Mouse (Mus musculus) heart, postnatal 0 days (tissue): Measurements from ENCODE around the gene Abca17. TPM values are rescaled to one million over a fixed set of nuclear protein-coding genes. Genes with fewer than 3 reads are reported as not detected.

Experiments used
- ATAC-seq: fragments of 200-750 bp; cut with Nextera tagmentation; 2 replicates; pipeline ENCODE4 v1.8.0; 2017; ENCODE audit warnings: low read depth, moderate number of reproducible peaks, moderate library complexity; ENCODE audit not compliant: insufficient read depth
- DNase-seq: peaks from one replicate; pipeline ENCODE4 v3.0.0-alpha.2; 2016; ENCODE audit warnings: low spot score
- H3K27ac ChIP-seq: fragments of 300-500 bp; sonication (generic); 2 replicates; pipeline ENCODE4 v1.5.1; 2014; ENCODE audit warnings: low read depth, mild to moderate bottlenecking
- H3K27me3 ChIP-seq: fragments of 300-500 bp; sonication (generic); 2 replicates; pipeline ENCODE4 v1.6.1; 2014; ENCODE audit warnings: low read length, mixed read lengths; ENCODE audit not compliant: control insufficient read depth, insufficient read depth
- H3K36me3 ChIP-seq: fragments of 300-500 bp; sonication (generic); replicated peaks from 2 replicates; pipeline ENCODE4 v1.6.1; 2014; ENCODE audit warnings: low read length, mixed read lengths; ENCODE audit not compliant: control insufficient read depth, insufficient read depth
- H3K4me1 ChIP-seq: fragments of 300-500 bp; sonication (generic); 2 replicates; pipeline ENCODE4 v1.6.1; 2014; ENCODE audit warnings: antibody characterized with exemption; ENCODE audit not compliant: control insufficient read depth, insufficient read depth
- H3K4me2 ChIP-seq: fragments of 300-500 bp; sonication (generic); 2 replicates; pipeline ENCODE4 v1.6.1; 2014; ENCODE audit warnings: low read depth, mild to moderate bottlenecking, low read length, moderate library complexity
- H3K4me3 ChIP-seq: fragments of 300-500 bp; sonication (generic); 2 replicates; pipeline ENCODE4 v1.5.1; 2014; ENCODE audit warnings: low read depth, low read length
- H3K9ac ChIP-seq: fragments of 300-500 bp; sonication (generic); replicated peaks from 2 replicates; pipeline ENCODE4 v1.6.1; 2014; ENCODE audit warnings: low read depth, low read length, mixed read lengths
- H3K9me3 ChIP-seq: fragments of 300-500 bp; sonication (generic); replicated peaks from 2 replicates; pipeline ENCODE4 v1.6.1; 2016; ENCODE audit warnings: low read length; ENCODE audit not compliant: control insufficient read depth
- CTCF ChIP-seq: IDR thresholded peaks from 2 replicates; pipeline ENCODE4 v1.5.1; 2016; ENCODE audit warnings: antibody characterized with exemption, control low read depth, low read depth
- EP300 ChIP-seq: IDR thresholded peaks from 2 replicates; pipeline ENCODE4 v1.6.1; 2016; ENCODE audit warnings: antibody characterized with exemption, low read depth
- WGBS: fragments of 180-500 bp; shearing (Covaris S2); extraction: QIAGEN DNeasy Blood & Tissue Kit; methylation state at CpG from one replicate; pipeline ENCODE4 v1.1.7; 2014; 5-methylcytosine and 5-hydroxymethylcytosine counted together
- polyA plus RNA-seq: library from polyadenylated mRNA; unstranded; fragments of >200 nt; fragmentation: Nextera tagmentation; extraction: Ambion mirVana; gene quantifications from 2 replicates; pipeline ENCODE4 v1.2.1, GENCODE M21; 2015
- total RNA-seq: library from RNA; depleted of rRNA; stranded (reverse); fragments of >200 nt; gene quantifications from 2 replicates; pipeline ENCODE4 v1.2.3, GENCODE M21; 2014; ENCODE audit warnings: low replicate concordance

The Abca17 gene
- total and polyA plus RNA-seq, 2 experiments from 2014 or later = not detected

DNA sequence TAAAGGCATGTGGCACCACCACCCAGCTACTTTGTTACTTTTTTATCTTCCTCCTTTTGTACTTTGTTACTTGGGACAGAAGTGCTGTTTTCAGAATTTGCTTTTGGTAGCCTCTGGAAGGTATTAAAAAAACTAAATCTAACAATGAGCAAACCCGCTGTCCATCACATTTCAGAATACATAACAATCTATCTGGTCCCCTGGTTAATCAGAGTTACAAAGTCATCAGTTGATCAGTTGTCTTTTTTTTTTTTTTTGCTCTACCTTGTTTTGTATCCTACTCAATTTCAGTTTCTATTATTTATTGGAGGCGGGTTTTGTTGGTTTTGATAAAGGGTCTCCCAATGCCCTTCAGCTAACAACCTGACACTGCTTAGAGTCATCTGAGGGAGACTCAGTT, 98.5 kb downstream of the Abca17 start:
- TF ChIP-seq CTCF (no peak), EP300 (no peak)
- Histone ChIP-seq H3K36me3 (peaks cover 10% of the 10 kb centered on the region), H3K9ac (no peak overlapping the region), H3K27ac (no peak overlapping the region), H3K9me3 (no peaks in the 10 kb centered on the region), H3K4me2 (no peak overlapping the region), H3K4me3 (no peak overlapping the region), H3K4me1 (peaks cover 11% of the 10 kb centered on the region), H3K27me3 (no peaks in the 10 kb centered on the region)
- no peak for ATAC-seq
- no peak for DNase-seq
- WGBS = 92% methylated on average over 2 of the region's 2 CpGs

DNA sequence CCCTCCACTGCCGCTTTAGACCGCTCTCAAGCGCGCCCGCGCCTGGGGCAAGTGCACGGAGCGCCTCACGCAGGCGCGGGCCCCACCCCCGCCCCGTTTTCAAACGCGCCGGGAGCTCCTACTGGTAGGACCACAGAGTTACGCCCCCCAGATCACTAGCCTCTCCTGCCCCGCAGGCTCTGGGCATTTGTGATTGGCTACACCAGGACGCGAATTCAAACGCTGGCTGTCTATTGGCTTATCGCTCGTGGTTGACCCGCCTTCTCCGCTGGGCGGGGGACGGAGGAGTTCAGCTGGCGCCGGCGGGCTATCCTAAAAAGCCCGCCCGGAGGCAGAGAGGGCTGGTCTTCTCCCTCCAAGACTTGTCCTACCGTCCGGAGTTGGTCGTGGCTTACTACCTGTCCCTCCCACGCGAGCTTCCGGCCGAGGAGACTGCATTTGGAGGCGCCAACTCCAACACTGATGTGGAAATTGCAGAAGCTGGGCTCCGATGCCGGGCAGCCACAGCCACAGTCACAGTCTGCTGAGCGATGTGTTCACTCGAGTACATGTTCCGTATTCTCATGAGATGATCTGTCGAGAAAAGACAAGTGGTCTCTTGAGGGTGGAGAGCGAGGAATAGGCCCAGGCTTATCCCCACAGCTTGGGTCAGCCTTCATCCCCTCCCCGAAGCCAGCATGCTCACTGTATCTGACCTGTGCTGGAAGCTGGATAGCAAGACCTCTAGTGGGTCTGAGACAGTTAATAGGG, 99.4 kb downstream of the Abca17 start, which contains the start of gene Ccnf:
TSS of gene Ccnf (minus strand) at position 165 of the 750 bp plus-strand sequence.
- H3K9me3 ChIP-seq = no peaks in the 10 kb centered on the region
- peak; percentile 31 for TF ChIP-seq CTCF
- no peak for TF ChIP-seq EP300
- H3K27ac ChIP-seq = peak within 1 kb of the TSS; percentile 61
- ATAC-seq (peak; percentile 100), DNase-seq (peak; percentile 99)
- H3K9ac ChIP-seq = peak within 1 kb of the TSS; percentile 76
- H3K36me3 ChIP-seq = peaks cover 16% of the 10 kb centered on the region
- 1% methylated on average over 48 of the region's 48 CpGs for WGBS
- no peaks in the 10 kb centered on the region for H3K27me3 ChIP-seq
- H3K4me2 ChIP-seq = peak within 1 kb of the TSS; percentile 96
- peak within 1 kb of the TSS; percentile 88 for H3K4me3 ChIP-seq
- peaks cover 11% of the 10 kb centered on the region for H3K4me1 ChIP-seq

- no peak for TF ChIP-seq CTCF
- TF ChIP-seq EP300 = no peak
- DNase-seq = no peak
- Histone ChIP-seq H3K36me3 (peaks cover 20% of the 10 kb centered on the region), H3K9me3 (no peaks in the 10 kb centered on the region), H3K4me1 (peaks cover 11% of the 10 kb centered on the region), H3K9ac (peak overlapping the region; percentile 76), H3K27ac (peak overlapping the region; percentile 50; the same call in 1 of the 2 replicates), H3K4me2 (peak overlapping the region; percentile 96), H3K27me3 (no peaks in the 10 kb centered on the region), H3K4me3 (peak overlapping the region; percentile 88)
- WGBS = under 1% methylated on average over 32 of the region's 32 CpGs
- no peak for ATAC-seq
These were observed 99.9 kb downstream of the Abca17 start for GRCm38 (mm10) chr17:24250988-24251319.

DNA sequence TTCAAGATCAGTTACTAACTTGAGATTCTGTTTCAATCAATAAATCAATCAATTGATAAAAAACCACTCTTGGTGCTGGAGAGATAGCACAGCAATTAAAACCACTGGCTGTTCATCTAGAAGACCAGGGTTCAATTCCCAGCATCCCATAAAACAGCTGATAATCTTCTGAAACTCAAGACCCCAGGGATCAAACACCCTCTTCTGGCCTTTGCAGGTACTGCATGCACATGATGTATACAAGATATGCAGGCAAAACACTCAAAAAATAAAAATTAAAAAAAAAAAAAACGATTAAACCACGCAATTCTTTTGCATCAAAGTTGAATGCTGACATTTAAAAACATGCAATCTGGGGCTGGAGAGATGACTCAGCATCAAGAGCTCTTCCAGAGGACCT, 102.2 kb downstream of the Abca17 start:
- no peak overlapping the region for H3K4me2 ChIP-seq
- H3K4me1 ChIP-seq = peaks cover 11% of the 10 kb centered on the region
- no peak overlapping the region for H3K27ac ChIP-seq
- H3K9me3 ChIP-seq = 0 out of 2 replicates have a peak, but pooled peaks cover 8% of the 10 kb centered on the region
- no peak overlapping the region for H3K4me3 ChIP-seq
- ATAC-seq (no peak), DNase-seq (no peak)
- H3K9ac ChIP-seq = no peak overlapping the region
- 98% methylated on average over 2 of the region's 2 CpGs for WGBS
- H3K27me3 ChIP-seq = no peaks in the 10 kb centered on the region
- TF ChIP-seq CTCF (no peak), EP300 (no peak)
- H3K36me3 ChIP-seq = peaks cover 38% of the 10 kb centered on the region

- Histone ChIP-seq H3K4me1 (no peaks in the 10 kb centered on the region), H3K36me3 (peaks cover 81% of the 10 kb centered on the region), H3K27ac (no peak overlapping the region), H3K4me3 (no peak overlapping the region), H3K9me3 (0 out of 2 replicates have a peak, but pooled peaks cover 9% of the 10 kb centered on the region), H3K27me3 (no peaks in the 10 kb centered on the region), H3K4me2 (no peak overlapping the region), H3K9ac (no peak overlapping the region)
- TF ChIP-seq EP300 = no peak
- no peak for TF ChIP-seq CTCF
- no peak for DNase-seq
- no peak for ATAC-seq
- 98% methylated on average over 8 of the region's 8 CpGs for WGBS
These were observed 106.8 kb downstream of the Abca17 start for GRCm38 (mm10) chr17:24244061-24244460.
